Mouse (Mus musculus) ZHBTc4 (cell line): ENCODE measurements at regions not wholly inside any gene's neighbourhood (a gene's known extent, or its start where the extent isn't known, plus 50 kb on each side); places are given as distances from the start of the nearest gene placed in this dataset.
"Not testable (repeated sequence)": the region's sequence is repeated elsewhere in the genome, so short reads cannot be mapped to it uniquely, and the experiment has no call there.

ENCODE experiments used
- DNase-seq: peaks from one replicate; pipeline ENCODE4 v3.0.0-alpha.2; 2011; ENCODE audit warnings: low read depth, low spot score

DNA sequence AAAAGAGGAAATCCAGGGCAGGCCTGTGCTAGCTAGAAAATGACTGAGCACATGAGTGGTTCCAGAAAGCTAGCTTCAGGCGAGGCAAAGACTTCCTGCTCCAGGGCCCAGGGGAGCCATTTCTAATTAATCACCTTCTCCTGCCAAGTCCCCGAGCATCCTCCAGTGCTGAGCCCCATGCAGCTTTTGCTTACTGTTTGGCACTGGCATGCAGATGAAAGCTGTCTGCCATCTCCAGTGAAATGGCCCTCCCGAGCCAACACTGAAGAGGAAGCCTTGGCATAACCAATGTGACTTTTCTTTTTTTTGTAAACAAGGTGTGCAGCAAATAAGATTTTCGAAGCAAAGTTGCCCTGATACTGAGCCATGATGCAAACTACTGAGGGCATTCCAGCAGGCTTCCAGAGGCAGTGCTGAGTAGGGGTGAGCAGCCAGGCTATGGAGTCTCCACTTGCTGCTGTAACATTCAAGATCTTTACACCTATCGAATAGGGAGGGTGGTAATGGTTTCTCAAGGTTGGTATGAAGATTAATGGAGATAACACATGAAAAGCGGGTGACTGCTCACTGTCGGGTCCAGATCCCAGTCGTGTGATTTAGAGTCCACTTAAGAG is 125.4 kb upstream of the Immp2l start:
- DNase-seq: no peak

GRCm38 (mm10) chr12:40905650-40906338 is 118.1 kb upstream of the Immp2l start:
- DNase-seq: no peak

DNA sequence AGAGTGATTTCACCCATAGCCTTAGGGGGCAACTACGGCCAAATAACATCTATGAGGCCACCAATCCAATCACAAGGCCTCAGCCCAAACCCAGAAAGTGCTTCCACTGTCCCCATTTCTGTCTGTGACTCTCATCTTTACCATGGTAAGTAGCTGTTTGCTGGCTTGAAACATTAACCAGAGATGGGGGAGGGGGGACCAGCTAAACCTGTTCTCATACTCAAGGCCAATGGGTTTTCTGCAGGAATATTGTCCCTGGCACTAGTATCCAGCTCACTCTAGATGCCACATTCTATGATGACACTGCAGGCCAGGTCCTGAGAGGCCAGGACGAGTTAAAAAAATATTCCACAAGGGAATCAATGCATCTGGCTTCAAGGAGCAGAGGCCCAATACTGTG is 117.1 kb upstream of the Immp2l start:
- DNase-seq: no peak

- no peak for DNase-seq
Observed at GRCm38 (mm10) chr12:40908809-40909795, 114.8 kb upstream of the Immp2l start.

- peak; percentile 95 for DNase-seq
Observed at GRCm38 (mm10) chr12:40917486-40917885, 106.4 kb upstream of the Immp2l start.

- DNase-seq: no peak
Observed at GRCm38 (mm10) chr12:40921988-40922387, 101.9 kb upstream of the Immp2l start.

DNA sequence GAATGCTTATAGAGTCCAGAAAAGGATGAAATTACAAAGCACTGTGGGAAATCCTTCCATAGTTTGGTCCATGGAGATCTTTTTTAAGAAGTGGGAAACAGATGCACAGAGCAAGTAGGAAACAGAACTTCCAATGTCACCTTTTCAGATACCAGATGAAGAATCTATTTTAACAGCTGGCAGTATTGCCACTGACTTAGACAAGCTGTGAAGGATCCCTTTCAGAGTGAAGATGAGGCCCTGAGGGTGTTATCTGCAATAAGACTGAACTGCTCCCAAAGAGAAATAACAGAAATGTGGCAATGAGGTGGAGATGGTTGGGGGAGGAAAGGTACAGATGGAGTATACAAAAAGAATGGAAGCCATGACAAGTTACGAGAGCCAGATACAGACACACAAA is 97.2 kb upstream of the Immp2l start:
- DNase-seq: no peak

GRCm38 (mm10) chr12:40929409-40929808 is 94.5 kb upstream of the Immp2l start:
- DNase-seq: not testable (repeated sequence)

DNA sequence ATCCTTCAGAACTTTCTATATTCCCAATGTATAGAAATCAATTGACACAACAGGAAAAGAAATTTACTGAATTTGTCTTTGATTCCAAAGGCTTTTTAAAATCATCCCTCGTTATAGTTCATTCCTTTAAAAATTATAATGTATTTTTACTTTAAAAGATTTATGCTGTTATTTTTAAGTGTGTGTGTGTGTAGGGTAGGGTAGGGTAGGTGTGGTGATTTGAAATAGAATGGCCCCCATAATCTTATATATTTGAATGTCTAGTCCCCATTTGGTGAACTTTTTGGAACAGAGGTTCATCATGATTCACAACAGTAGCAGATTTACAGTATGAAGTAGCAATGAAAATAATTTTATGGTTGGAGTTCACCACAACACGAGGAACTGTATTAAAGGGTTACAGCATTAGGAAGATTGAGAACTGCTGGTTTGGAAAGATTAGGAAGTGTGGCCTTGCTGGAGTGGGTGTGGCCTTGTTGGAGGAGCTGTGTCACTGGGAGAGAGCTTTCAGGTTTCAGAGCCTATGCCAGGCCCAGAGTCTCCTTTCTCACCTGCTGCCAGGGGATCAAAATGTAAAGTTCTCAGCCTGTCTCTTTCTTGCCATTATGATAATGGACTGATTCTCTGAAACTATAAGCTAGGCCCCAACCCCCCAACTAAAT is 88.7 kb upstream of the Immp2l start:
- DNase-seq: no peak

DNA sequence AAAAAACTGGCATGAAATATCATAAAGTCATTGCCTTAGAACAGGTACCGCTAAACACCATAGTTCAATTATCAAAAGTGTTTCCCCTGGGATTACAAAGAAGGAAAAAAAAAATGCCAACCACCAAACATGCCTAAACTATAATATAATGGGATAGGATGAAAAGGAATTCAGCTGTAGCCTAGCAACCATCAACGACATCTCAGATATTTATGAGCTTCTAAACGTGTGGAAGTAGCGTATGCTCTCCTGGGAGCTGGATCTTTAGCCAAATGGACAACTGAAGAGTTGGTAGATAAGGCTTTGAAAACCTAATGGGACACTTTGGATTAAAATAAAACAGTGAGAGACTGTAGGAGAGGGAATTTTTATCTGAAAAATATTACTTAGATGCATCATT is 86.9 kb upstream of the Immp2l start:
- DNase-seq: no peak

GRCm38 (mm10) chr12:40946888-40947287 is 77.0 kb upstream of the Immp2l start:
- no peak for DNase-seq

DNA sequence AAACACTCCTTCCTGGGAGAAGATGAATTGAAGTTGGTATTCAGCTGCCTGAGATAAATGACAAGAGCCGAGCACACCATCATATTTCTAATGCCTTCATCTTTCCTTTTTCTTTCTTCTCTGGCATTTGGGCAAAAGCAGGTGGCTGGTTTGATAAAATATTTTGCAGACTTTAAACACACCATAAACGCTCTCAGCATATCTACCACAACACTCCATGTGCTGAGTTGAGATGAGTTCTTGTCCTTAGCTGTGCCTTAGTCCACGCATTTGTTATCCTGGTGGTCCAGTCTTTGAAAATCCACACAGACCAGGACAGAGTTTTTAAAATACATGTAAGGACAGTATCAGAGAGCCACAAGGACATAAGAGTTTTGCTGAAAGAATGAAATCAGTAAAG is 74.3 kb upstream of the Immp2l start:
- DNase-seq: no peak

DNA sequence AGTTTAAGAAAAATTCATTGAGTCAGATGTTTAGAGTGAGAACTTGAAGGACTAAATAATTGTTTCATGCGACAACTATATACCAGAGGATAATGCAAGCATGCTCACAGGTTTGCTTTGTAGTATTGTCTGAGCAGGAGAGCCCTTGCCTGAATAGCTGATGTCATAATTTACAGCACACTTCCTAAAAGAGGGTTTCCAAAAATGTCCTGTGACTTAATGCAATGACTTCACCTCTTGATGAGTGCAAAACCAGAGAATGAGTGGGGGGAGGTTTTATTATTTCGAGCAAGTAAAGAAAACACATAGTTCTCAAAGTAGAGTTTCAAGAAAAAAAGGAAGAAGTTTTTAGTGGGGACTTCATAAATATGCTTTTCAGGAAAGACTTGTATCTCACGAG is 65.4 kb upstream of the Immp2l start:
- DNase-seq: no peak

GRCm38 (mm10) chr12:40964996-40965395 is 58.9 kb upstream of the Immp2l start:
- DNase-seq: no peak

- no peak for DNase-seq
Observed at GRCm38 (mm10) chr12:40966308-40966707, 57.6 kb upstream of the Immp2l start.

- DNase-seq: not testable (repeated sequence)
Observed at GRCm38 (mm10) chr12:40966723-40967122, 57.2 kb upstream of the Immp2l start.

DNA sequence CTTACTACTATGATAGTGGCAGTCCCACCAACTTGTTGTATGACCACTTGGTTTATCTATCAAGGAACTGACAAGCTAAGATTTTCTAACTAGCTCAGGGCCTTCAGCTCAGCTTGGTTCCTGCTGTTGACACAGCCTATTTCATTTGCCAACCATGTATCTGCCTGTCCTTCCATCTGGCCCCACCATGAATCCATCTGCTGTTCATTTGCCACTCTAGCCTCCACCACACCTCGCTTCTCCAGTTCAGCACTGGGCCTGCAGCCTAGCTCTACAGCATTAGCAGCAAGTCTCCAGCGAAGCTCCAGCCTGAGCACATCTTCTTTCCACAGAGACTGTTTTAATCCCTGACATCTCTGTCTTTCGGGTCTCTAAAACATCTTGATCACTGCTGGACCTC is 51.0 kb upstream of the Immp2l start:
- DNase-seq: no peak
